Mouse (Mus musculus) thymus, adult 2 months (tissue): ENCODE data around the gene Zmynd10.

Source experiments
- CTCF ChIP-seq: fragments of 200-500 bp; IDR thresholded peaks from 2 replicates; pipeline ENCODE4 v1.5.1; 2012; ENCODE audit warnings: mild to moderate bottlenecking, control low read depth, low read length, moderate library complexity, borderline replicate concordance; ENCODE audit not compliant: control insufficient read depth, poor library complexity, insufficient read depth; ENCODE audit errors: extremely low read depth
- POLR2A ChIP-seq: fragments of 200-500 bp; IDR thresholded peaks from 2 replicates; pipeline ENCODE4 v1.6.1; 2012; ENCODE audit warnings: mild to moderate bottlenecking, low read length, control low read depth, moderate library complexity; ENCODE audit not compliant: control insufficient read depth, poor library complexity, insufficient read depth; ENCODE audit errors: extremely low read depth

GRCm38 (mm10) chr9:107508266-107508665 lies 38.8 kb upstream of the Zmynd10 start:
- TF ChIP-seq POLR2A (no peak), CTCF (no peak)
